Comparison of ENCODE assay signal across 15 mouse cellular contexts in genomic region chr8:122306660-122307399, GRCm38 (mm10). TPM values are rescaled to one million over a fixed set of nuclear protein-coding genes. Genes with fewer than 3 reads are reported as not detected.
DNase-seq lines count a peak whose midpoint lies in the region; ATAC-seq lines count a peak whose summit lies in the region.
"Had no signal": no experiment of that assay in that cellular context is flagged by ENCODE, and none has a peak within 500 bp of the region (broad histone marks: within the 10 kb centered on the region; RNA-seq: fewer than 3 reads in every experiment).

No protein-coding gene starts in this region.

- H3K9me3 ChIP-seq in heart, embryonic 11.5 days (replicated peaks; ENCODE audit: control insufficient read depth, low read length), result no peaks in the 10 kb centered on the region
- no peaks in the 10 kb centered on the region for H3K9me3 ChIP-seq in neural tube, embryonic 13.5 days
- no peaks in the 10 kb centered on the region for H3K9me3 ChIP-seq in stomach, embryonic 16.5 days (replicated peaks; ENCODE audit: control insufficient read depth, low read length)
- H3K9me3 ChIP-seq: forebrain, embryonic 12.5 days had no signal

- no peak overlapping the region for H3K4me3 ChIP-seq in heart, embryonic 11.5 days (ENCODE audit: low read depth, low read length)
- no peak overlapping the region for H3K4me3 ChIP-seq in neural tube, embryonic 13.5 days
- H3K4me3 ChIP-seq in stomach, embryonic 16.5 days (replicated peaks; ENCODE audit: low read length), result no peak overlapping the region
- H3K4me3 ChIP-seq: forebrain, embryonic 12.5 days had no signal

- no peak for DNase-seq in heart, adult 11 months
- no peak for DNase-seq in neural tube, embryonic 10.5 days (ENCODE audit: extremely low spot score, low spot score)
- DNase-seq in liver, result peak; percentile 82
- no peak for DNase-seq in retina, embryonic 14.5 days (ENCODE audit: low spot score)
- no peak for DNase-seq in heart, postnatal 4 days
- DNase-seq: adrenal gland, postnatal 25 days; cerebellum, adult 11-12 months; gastrocnemius, postnatal 14 days; heart, postnatal 36 days; layer of hippocampus, adult 9-11 months had no signal

- H3K27me3 ChIP-seq in heart, embryonic 11.5 days (ENCODE audit: control insufficient read depth, insufficient read depth, low read length), result no peaks in the 10 kb centered on the region
- no peaks in the 10 kb centered on the region; the same call in 1 of the 2 replicates for H3K27me3 ChIP-seq in neural tube, embryonic 13.5 days
- H3K27me3 ChIP-seq in stomach, embryonic 16.5 days (ENCODE audit: control insufficient read depth, insufficient read depth, low read length), result no peaks in the 10 kb centered on the region

- H3K4me1 ChIP-seq in heart, embryonic 11.5 days (ENCODE audit: control insufficient read depth, insufficient read depth, low read length), result peaks cover 96% of the 10 kb centered on the region
- H3K4me1 ChIP-seq in neural tube, embryonic 13.5 days (replicated peaks), result peaks cover 33% of the 10 kb centered on the region
- peaks cover 69% of the 10 kb centered on the region for H3K4me1 ChIP-seq in stomach, embryonic 16.5 days (ENCODE audit: control insufficient read depth, insufficient read depth, low read length)

- H3K27ac ChIP-seq in heart, embryonic 11.5 days (ENCODE audit: low read depth, low read length), result no peak overlapping the region
- H3K27ac ChIP-seq in neural tube, embryonic 13.5 days (replicated peaks), result peak overlapping the region; percentile 54; the same call in 1 of the 2 replicates
- H3K27ac ChIP-seq in stomach, embryonic 16.5 days (ENCODE audit: low read length), result peak overlapping the region; percentile 38; the same call in 1 of the 2 replicates

- ATAC-seq in heart, embryonic 11.5 days (replicated peaks; ENCODE audit: insufficient number of reproducible peaks, low FRiP score, low TSS enrichment), result no peak
- ATAC-seq in neural tube, embryonic 13.5 days (ENCODE audit: low read depth), result no peak
- peak; percentile 41 for ATAC-seq in stomach, embryonic 16.5 days (ENCODE audit: insufficient read depth, low FRiP score)

- H3K9ac ChIP-seq in heart, embryonic 11.5 days (ENCODE audit: low read depth, low read length), result 0 out of 2 replicates have a peak overlapping the region, but pooled peaks have one; percentile 12
- H3K9ac ChIP-seq in neural tube, embryonic 13.5 days, result no peak overlapping the region; the same call in 1 of the 2 replicates
- 0 out of 2 replicates have a peak overlapping the region, but pooled peaks have one; percentile 18 for H3K9ac ChIP-seq in stomach, embryonic 16.5 days (ENCODE audit: low read length)

- peaks cover 11% of the 10 kb centered on the region for H3K36me3 ChIP-seq in heart, embryonic 11.5 days (ENCODE audit: control insufficient read depth, insufficient read depth, low read length)
- no peaks in the 10 kb centered on the region for H3K36me3 ChIP-seq in neural tube, embryonic 13.5 days
- no peaks in the 10 kb centered on the region for H3K36me3 ChIP-seq in stomach, embryonic 16.5 days (ENCODE audit: control insufficient read depth, insufficient read depth, low read length)
- H3K36me3 ChIP-seq: forebrain, embryonic 12.5 days had no signal

- 69% methylated on average over 26 of the region's 26 CpGs for WGBS in heart, embryonic 11.5 days (ENCODE audit: insufficient replicate concordance)
- WGBS in neural tube, embryonic 13.5 days, result 57% methylated on average over 26 of the region's 26 CpGs
- 61% methylated on average over 26 of the region's 26 CpGs for WGBS in stomach, embryonic 16.5 days

- no peak overlapping the region; the same call in 1 of the 2 replicates for H3K4me2 ChIP-seq in heart, embryonic 11.5 days
- H3K4me2 ChIP-seq in neural tube, embryonic 13.5 days, result no peak overlapping the region
- H3K4me2 ChIP-seq in stomach, embryonic 16.5 days (ENCODE audit: low read depth, low read length), result no peak overlapping the region
- H3K4me2 ChIP-seq: forebrain, embryonic 12.5 days had no signal

RNA-seq across cellular contexts. Expression of gene Zfpm1, which starts 24.9 kb away (rescaled TPM):
- polyA plus RNA-seq in heart, embryonic 11.5 days (2014; fragmentation: Nextera tagmentation; extraction: Ambion mirVana), result 6.9 and 7.9 TPM in 2 replicates
- 0.83 and 0.89 TPM in 2 replicates for polyA plus RNA-seq in neural tube, embryonic 13.5 days (2015; fragmentation: Nextera tagmentation; extraction: Ambion mirVana)
- 2.0 and 2.1 TPM in 2 replicates for polyA plus RNA-seq in stomach, embryonic 16.5 days (2015; fragmentation: Nextera tagmentation; extraction: Ambion mirVana)
- 10 to 100 TPM; 45.7 to 47.0 TPM for total RNA-seq in heart, postnatal 4 days (2021)

RNA-seq across cellular contexts. Expression of gene Trhr2, which starts 53.7 kb away (rescaled TPM):
- not detected in 2 replicates for polyA plus RNA-seq in heart, embryonic 11.5 days (2014; fragmentation: Nextera tagmentation; extraction: Ambion mirVana)
- not detected in 2 replicates for polyA plus RNA-seq in neural tube, embryonic 13.5 days (2015; fragmentation: Nextera tagmentation; extraction: Ambion mirVana)
- polyA plus RNA-seq in stomach, embryonic 16.5 days (2015; fragmentation: Nextera tagmentation; extraction: Ambion mirVana), result not detected in 2 replicates
- not detected for total RNA-seq in heart, postnatal 4 days (2021)
- total RNA-seq: adrenal gland, postnatal 25 days; gastrocnemius, postnatal 14 days; heart, postnatal 36 days had no signal
- polyA plus RNA-seq: forebrain, embryonic 12.5 days; thymus, postnatal 0 days had no signal
